Mouse (Mus musculus): Measurements from ENCODE around the gene Rab3il1.
A peak's percentile ranks its signal among the peaks of the same experiment; 100 is the strongest.

DNA sequence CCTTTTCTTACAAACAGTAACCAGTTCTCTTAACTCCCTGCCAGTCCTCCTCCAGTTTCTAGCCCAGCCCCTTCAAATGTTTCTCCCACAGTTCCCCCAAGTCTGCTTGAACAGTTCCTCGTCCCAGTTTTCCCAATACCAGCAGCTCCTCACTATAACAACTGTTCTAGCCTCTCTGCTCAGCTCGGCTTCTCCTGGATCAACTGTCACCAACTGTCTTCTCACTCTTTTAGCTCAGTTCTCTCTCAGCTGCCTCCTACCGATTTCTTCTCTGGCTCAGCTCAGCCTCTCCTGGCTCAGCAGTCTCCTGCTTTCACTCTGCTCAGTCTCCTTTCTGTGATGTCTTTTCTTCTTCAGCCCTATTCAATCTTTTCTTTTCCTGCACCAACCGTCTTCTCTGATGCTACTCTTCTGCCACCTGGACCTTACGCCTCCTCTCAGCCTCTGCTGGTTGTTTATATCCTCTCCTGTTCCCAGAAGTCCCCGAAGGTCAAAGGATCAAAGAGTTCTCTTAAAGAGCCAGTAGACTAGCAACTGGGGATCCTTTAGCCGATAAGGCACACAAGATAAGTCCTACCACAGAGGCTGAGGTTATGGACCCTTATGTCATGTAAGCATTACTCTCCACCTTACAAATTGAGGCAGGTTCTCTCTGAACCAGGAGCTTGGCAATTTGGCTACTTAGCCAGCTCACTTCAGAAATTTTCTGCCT lies 37.1 kb upstream of the Rab3il1 start:
- no peak for TF ChIP-seq CTCF (IDR thresholded peaks at IDR 0.05; ENCODE audit: low read depth)
- peak; percentile 48; the same call in 1 of the 2 replicates for TF ChIP-seq EP300 (IDR thresholded peaks at IDR 0.05; ENCODE audit: low read depth)

All from liver, postnatal 0 days (tissue).